Mouse (Mus musculus) intestine, embryonic 16.5 days (tissue): Measurements from ENCODE around the gene Kras. TPM values are rescaled to one million over a fixed set of nuclear protein-coding genes. Genes with fewer than 3 reads are reported as not detected.

ENCODE experiments used
- ATAC-seq: fragments of 200-750 bp; cut with Nextera tagmentation; 2 replicates; pipeline ENCODE4 v1.8.0; 2017; ENCODE audit warnings: moderate TSS enrichment, moderate library complexity
- H3K27ac ChIP-seq: fragments of 300-500 bp; sonication (generic); 2 replicates; pipeline ENCODE4 v1.5.1; 2014; ENCODE audit warnings: mild to moderate bottlenecking, low read length
- H3K27me3 ChIP-seq: fragments of 300-500 bp; sonication (generic); replicated peaks from 2 replicates; pipeline ENCODE4 v1.6.1; 2014; ENCODE audit warnings: low read length, control low read depth, mixed read lengths; ENCODE audit not compliant: control insufficient read depth, insufficient read depth
- H3K36me3 ChIP-seq: fragments of 300-500 bp; sonication (generic); 2 replicates; pipeline ENCODE4 v1.6.1; 2014; ENCODE audit warnings: low read length, control low read depth; ENCODE audit not compliant: control insufficient read depth, insufficient read depth
- H3K4me1 ChIP-seq: fragments of 300-500 bp; sonication (generic); 2 replicates; pipeline ENCODE4 v1.6.1; 2014; ENCODE audit warnings: low read length, control low read depth, mixed read lengths; ENCODE audit not compliant: control insufficient read depth, insufficient read depth
- H3K4me2 ChIP-seq: fragments of 300-500 bp; sonication (generic); 2 replicates; pipeline ENCODE4 v1.6.1; 2014; ENCODE audit warnings: low read depth, low read length, control low read depth
- H3K4me3 ChIP-seq: fragments of 300-500 bp; sonication (generic); 2 replicates; pipeline ENCODE4 v1.5.1; 2014; ENCODE audit warnings: mild to moderate bottlenecking, low read length
- H3K9ac ChIP-seq: fragments of 300-500 bp; sonication (generic); 2 replicates; pipeline ENCODE4 v1.6.1; 2014; ENCODE audit warnings: low read depth, low read length
- H3K9me3 ChIP-seq: fragments of 300-500 bp; sonication (generic); 2 replicates; pipeline ENCODE4 v1.6.1; 2016; ENCODE audit warnings: low read length, control low read depth; ENCODE audit not compliant: control insufficient read depth
- WGBS: fragments of 180-500 bp; shearing (Covaris S2); extraction: QIAGEN DNeasy Blood & Tissue Kit; methylation state at CpG from one replicate; pipeline ENCODE4 v1.1.7; 2014; 5-methylcytosine and 5-hydroxymethylcytosine counted together
- polyA plus RNA-seq: library from polyadenylated mRNA; unstranded; fragments of >200 nt; fragmentation: Nextera tagmentation; extraction: Ambion mirVana; gene quantifications from 2 replicates; pipeline ENCODE4 v1.2.1, GENCODE M21; 2015

Gene Kras
- polyA plus RNA-seq, 1 experiment from 2014 or later: 56.6 TPM

GRCm38 (mm10) chr6:145176474-145176873 lies 73.6 kb downstream of the Kras start:
- no peak overlapping the region for H3K4me2 ChIP-seq
- no peaks in the 10 kb centered on the region for H3K9me3 ChIP-seq
- H3K4me1 ChIP-seq: peaks cover 22% of the 10 kb centered on the region
- 59% methylated on average over 10 of the region's 10 CpGs for WGBS
- H3K4me3 ChIP-seq: no peak overlapping the region
- H3K9ac ChIP-seq: no peak overlapping the region
- no peaks in the 10 kb centered on the region for H3K36me3 ChIP-seq
- no peaks in the 10 kb centered on the region for H3K27me3 ChIP-seq
- no peak for ATAC-seq
- H3K27ac ChIP-seq: no peak overlapping the region

GRCm38 (mm10) chr6:145175571-145175981 lies 74.5 kb downstream of the Kras start:
- H3K27me3 ChIP-seq: no peaks in the 10 kb centered on the region
- no peak overlapping the region for H3K4me3 ChIP-seq
- peak overlapping the region; percentile 47 for H3K4me2 ChIP-seq
- 36% methylated on average over 9 of the region's 9 CpGs for WGBS
- H3K9ac ChIP-seq: no peak overlapping the region
- no peaks in the 10 kb centered on the region for H3K9me3 ChIP-seq
- ATAC-seq: peak; percentile 53
- no peak overlapping the region for H3K27ac ChIP-seq
- no peaks in the 10 kb centered on the region for H3K36me3 ChIP-seq
- H3K4me1 ChIP-seq: peaks cover 22% of the 10 kb centered on the region

- H3K4me3 ChIP-seq: no peak overlapping the region
- no peak overlapping the region for H3K9ac ChIP-seq
- H3K9me3 ChIP-seq: no peaks in the 10 kb centered on the region
- no peaks in the 10 kb centered on the region for H3K36me3 ChIP-seq
- no peaks in the 10 kb centered on the region for H3K27me3 ChIP-seq
- peak overlapping the region; percentile 31; the same call in 1 of the 2 replicates for H3K27ac ChIP-seq
- H3K4me1 ChIP-seq: peaks cover 20% of the 10 kb centered on the region
- ATAC-seq: peak; percentile 96
- WGBS: 3% methylated on average over 10 of the region's 11 CpGs
- peak overlapping the region; percentile 37; the same call in 1 of the 2 replicates for H3K4me2 ChIP-seq
Observed at GRCm38 (mm10) chr6:145173781-145174191, 76.3 kb downstream of the Kras start.

- no peak overlapping the region for H3K4me2 ChIP-seq
- H3K9me3 ChIP-seq: no peaks in the 10 kb centered on the region
- ATAC-seq: no peak
- WGBS: 82% methylated on average over 14 of the region's 14 CpGs
- H3K27me3 ChIP-seq: no peaks in the 10 kb centered on the region
- H3K4me1 ChIP-seq: peaks cover 19% of the 10 kb centered on the region
- no peaks in the 10 kb centered on the region for H3K36me3 ChIP-seq
- H3K9ac ChIP-seq: no peak overlapping the region
- no peak overlapping the region for H3K4me3 ChIP-seq
- no peak overlapping the region for H3K27ac ChIP-seq
Observed at GRCm38 (mm10) chr6:145171892-145172606, 78.0 kb downstream of the Kras start.

Other genes starting within 250 kb of the Kras start
- 5.1 and 6.0 TPM in 2 replicates for gene Bcat1, start 174.1 kb downstream of the Kras start, polyA plus RNA-seq
- 4.3 and 4.9 TPM in 2 replicates for gene Lrmp, start 134.6 kb downstream of the Kras start, polyA plus RNA-seq
- gene Casc1, start 39.2 kb downstream of the Kras start, polyA plus RNA-seq: 0.22 and 0.23 TPM in 2 replicates
- 53.9 and 56.0 TPM in 2 replicates for gene Etfrf1, start 39.1 kb downstream of the Kras start, polyA plus RNA-seq